Mouse (Mus musculus) heart, postnatal 0 days (tissue): ENCODE results near the gene Invs. TPM values are rescaled to one million over a fixed set of nuclear protein-coding genes. Genes with fewer than 3 reads are reported as not detected.

Source experiments
- ATAC-seq: fragments of 200-750 bp; cut with Nextera tagmentation; 2 replicates; pipeline ENCODE4 v1.8.0; 2017; ENCODE audit warnings: low read depth, moderate number of reproducible peaks, moderate library complexity; ENCODE audit not compliant: insufficient read depth
- DNase-seq: peaks from one replicate; pipeline ENCODE4 v3.0.0-alpha.2; 2016; ENCODE audit warnings: low spot score
- H3K27ac ChIP-seq: fragments of 300-500 bp; sonication (generic); 2 replicates; pipeline ENCODE4 v1.5.1; 2014; ENCODE audit warnings: low read depth, mild to moderate bottlenecking
- H3K27me3 ChIP-seq: fragments of 300-500 bp; sonication (generic); 2 replicates; pipeline ENCODE4 v1.6.1; 2014; ENCODE audit warnings: low read length, mixed read lengths; ENCODE audit not compliant: control insufficient read depth, insufficient read depth
- H3K36me3 ChIP-seq: fragments of 300-500 bp; sonication (generic); replicated peaks from 2 replicates; pipeline ENCODE4 v1.6.1; 2014; ENCODE audit warnings: low read length, mixed read lengths; ENCODE audit not compliant: control insufficient read depth, insufficient read depth
- H3K4me1 ChIP-seq: fragments of 300-500 bp; sonication (generic); 2 replicates; pipeline ENCODE4 v1.6.1; 2014; ENCODE audit warnings: antibody characterized with exemption; ENCODE audit not compliant: control insufficient read depth, insufficient read depth
- H3K4me2 ChIP-seq: fragments of 300-500 bp; sonication (generic); 2 replicates; pipeline ENCODE4 v1.6.1; 2014; ENCODE audit warnings: low read depth, mild to moderate bottlenecking, low read length, moderate library complexity
- H3K4me3 ChIP-seq: fragments of 300-500 bp; sonication (generic); 2 replicates; pipeline ENCODE4 v1.5.1; 2014; ENCODE audit warnings: low read depth, low read length
- H3K9ac ChIP-seq: fragments of 300-500 bp; sonication (generic); replicated peaks from 2 replicates; pipeline ENCODE4 v1.6.1; 2014; ENCODE audit warnings: low read depth, low read length, mixed read lengths
- H3K9me3 ChIP-seq: fragments of 300-500 bp; sonication (generic); replicated peaks from 2 replicates; pipeline ENCODE4 v1.6.1; 2016; ENCODE audit warnings: low read length; ENCODE audit not compliant: control insufficient read depth
- CTCF ChIP-seq: IDR thresholded peaks from 2 replicates; pipeline ENCODE4 v1.5.1; 2016; ENCODE audit warnings: antibody characterized with exemption, control low read depth, low read depth
- EP300 ChIP-seq: IDR thresholded peaks from 2 replicates; pipeline ENCODE4 v1.6.1; 2016; ENCODE audit warnings: antibody characterized with exemption, low read depth
- WGBS: fragments of 180-500 bp; shearing (Covaris S2); extraction: QIAGEN DNeasy Blood & Tissue Kit; methylation state at CpG from one replicate; pipeline ENCODE4 v1.1.7; 2014; 5-methylcytosine and 5-hydroxymethylcytosine counted together
- polyA plus RNA-seq: library from polyadenylated mRNA; unstranded; fragments of >200 nt; fragmentation: Nextera tagmentation; extraction: Ambion mirVana; gene quantifications from 2 replicates; pipeline ENCODE4 v1.2.1, GENCODE M21; 2015
- total RNA-seq: library from RNA; depleted of rRNA; stranded (reverse); fragments of >200 nt; gene quantifications from 2 replicates; pipeline ENCODE4 v1.2.3, GENCODE M21; 2014; ENCODE audit warnings: low replicate concordance

The Invs gene
- total and polyA plus RNA-seq, 2 experiments from 2014 or later: 1.6 to 4.4 TPM

DNA sequence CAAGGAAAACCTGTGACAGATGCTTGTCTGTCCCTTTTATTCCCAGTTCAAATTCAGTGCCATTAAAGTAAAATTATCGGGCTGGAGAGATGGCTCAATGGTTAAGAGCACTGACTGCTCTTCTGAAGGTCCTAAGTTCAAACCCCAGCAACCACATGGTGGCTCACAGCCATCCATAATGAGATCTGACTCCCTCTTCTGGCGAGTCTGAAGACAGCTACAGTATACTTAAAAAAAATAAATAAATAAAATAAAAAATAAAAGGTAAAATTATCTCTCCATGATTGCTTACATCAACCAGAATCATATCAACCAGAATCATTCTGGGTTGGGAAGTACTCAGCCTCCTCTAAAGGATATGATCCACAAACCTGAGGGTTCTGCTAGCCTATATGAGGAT is 48.5 kb downstream of the Invs start:
- Histone ChIP-seq H3K36me3 (no peaks in the 10 kb centered on the region), H3K4me1 (no peaks in the 10 kb centered on the region), H3K9me3 (no peaks in the 10 kb centered on the region), H3K27me3 (no peaks in the 10 kb centered on the region), H3K9ac (no peak overlapping the region), H3K4me2 (no peak overlapping the region), H3K4me3 (no peak overlapping the region), H3K27ac (no peak overlapping the region)
- 62% methylated on average over 2 of the region's 2 CpGs for WGBS
- no peak for DNase-seq
- no peak for ATAC-seq
- no peak for TF ChIP-seq EP300
- TF ChIP-seq CTCF: no peak

DNA sequence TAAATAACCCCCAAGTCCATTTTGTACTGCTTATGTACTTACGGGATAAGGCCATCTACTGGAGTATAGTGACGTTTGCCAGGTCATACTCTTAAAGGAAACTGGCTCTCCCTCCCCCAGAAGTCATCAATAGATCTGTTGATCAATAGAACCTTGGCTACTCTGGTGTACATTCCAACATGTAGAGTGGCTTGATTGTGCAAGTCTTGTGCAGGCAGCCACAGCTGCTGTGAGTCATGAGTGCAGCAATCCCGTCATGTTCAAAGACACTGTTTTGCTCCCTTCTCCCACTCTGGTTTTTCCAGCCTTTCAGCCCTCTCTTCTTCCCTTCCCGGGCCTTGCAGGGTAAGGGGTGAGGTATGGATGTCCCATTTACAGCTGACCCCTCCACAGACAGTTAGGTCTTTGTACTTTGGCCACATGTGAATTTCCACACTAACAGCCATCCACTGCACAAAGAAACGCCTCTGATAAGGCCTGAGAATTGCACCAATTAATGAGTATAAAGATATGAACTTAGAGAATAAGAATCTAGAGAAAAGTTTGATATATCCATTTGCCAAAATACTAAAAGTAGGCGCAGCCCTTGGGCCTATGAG is 53.0 kb downstream of the Invs start:
- Histone ChIP-seq H3K9ac (no peak overlapping the region), H3K4me3 (no peak overlapping the region), H3K4me2 (no peak overlapping the region), H3K27me3 (no peaks in the 10 kb centered on the region), H3K27ac (no peak overlapping the region), H3K36me3 (no peaks in the 10 kb centered on the region), H3K4me1 (no peaks in the 10 kb centered on the region), H3K9me3 (no peaks in the 10 kb centered on the region)
- 77% methylated on average over 6 of the region's 6 CpGs for WGBS
- no peak for ATAC-seq
- TF ChIP-seq CTCF: no peak
- no peak for TF ChIP-seq EP300
- no peak for DNase-seq

GRCm38 (mm10) chr4:48334927-48335763 is 55.6 kb downstream of the Invs start:
- H3K4me2 ChIP-seq: no peak overlapping the region
- no peaks in the 10 kb centered on the region for H3K4me1 ChIP-seq
- 33% methylated on average over 7 of the region's 7 CpGs for WGBS
- no peaks in the 10 kb centered on the region for H3K36me3 ChIP-seq
- TF ChIP-seq CTCF: no peak
- TF ChIP-seq EP300: no peak
- no peak for ATAC-seq
- H3K4me3 ChIP-seq: no peak overlapping the region
- no peaks in the 10 kb centered on the region for H3K9me3 ChIP-seq
- no peak for DNase-seq
- H3K9ac ChIP-seq: no peak overlapping the region
- no peaks in the 10 kb centered on the region for H3K27me3 ChIP-seq
- no peak overlapping the region for H3K27ac ChIP-seq

DNA sequence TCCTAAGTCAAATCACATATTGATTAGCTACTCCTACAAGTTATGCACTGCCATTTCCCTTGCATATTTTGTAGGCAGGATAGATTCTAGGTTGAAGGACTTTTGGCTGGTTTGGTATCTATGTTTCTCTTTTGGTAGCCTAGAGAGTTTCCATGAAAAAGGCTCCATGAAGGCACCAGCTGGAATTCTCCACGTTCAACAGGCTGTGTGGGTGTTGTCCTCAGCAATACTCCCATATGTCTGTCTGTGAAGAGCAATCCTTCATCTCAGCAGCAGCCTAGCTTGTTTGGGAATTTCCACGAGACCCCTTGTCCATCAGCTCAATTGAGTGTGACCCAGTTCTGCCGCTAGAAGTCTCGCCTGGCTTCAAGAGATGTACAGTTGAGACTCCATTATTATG is 63.1 kb downstream of the Invs start:
- 80% methylated on average over 4 of the region's 4 CpGs for WGBS
- H3K27ac ChIP-seq: no peak overlapping the region
- H3K4me1 ChIP-seq: no peaks in the 10 kb centered on the region
- DNase-seq (no peak), ATAC-seq (no peak)
- H3K9ac ChIP-seq: no peak overlapping the region
- H3K27me3 ChIP-seq: no peaks in the 10 kb centered on the region
- H3K4me2 ChIP-seq: no peak overlapping the region
- no peaks in the 10 kb centered on the region for H3K9me3 ChIP-seq
- no peaks in the 10 kb centered on the region for H3K36me3 ChIP-seq
- H3K4me3 ChIP-seq: no peak overlapping the region
- no peak for TF ChIP-seq EP300
- no peak for TF ChIP-seq CTCF

DNA sequence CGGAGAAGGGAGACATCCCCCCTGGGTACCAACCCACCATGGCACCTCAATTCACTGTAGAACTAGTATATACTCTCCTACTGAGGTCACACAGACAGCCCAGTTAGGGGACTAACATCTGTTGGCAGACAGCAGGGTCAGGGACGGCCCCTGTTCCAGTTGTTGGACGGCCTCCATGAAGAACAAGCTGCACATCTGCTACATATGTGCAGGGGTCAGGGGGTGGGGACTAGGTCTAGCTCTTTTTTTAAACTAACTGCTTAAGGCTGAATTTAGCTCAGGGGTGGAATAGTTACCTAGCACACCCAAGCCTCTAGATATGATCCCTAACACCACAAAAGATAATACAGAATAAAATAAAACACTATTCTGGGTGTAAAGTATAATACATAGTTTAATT is 82.8 kb downstream of the Invs start:
- Histone ChIP-seq H3K27me3 (no peaks in the 10 kb centered on the region), H3K9ac (no peak overlapping the region), H3K4me2 (no peak overlapping the region), H3K36me3 (no peaks in the 10 kb centered on the region), H3K4me3 (no peak overlapping the region), H3K9me3 (peaks cover 4% of the 10 kb centered on the region; the same call in 1 of the 2 replicates), H3K4me1 (no peaks in the 10 kb centered on the region), H3K27ac (no peak overlapping the region)
- ATAC-seq (no peak; the same call in 1 of the 2 replicates), DNase-seq (no peak)
- 64% methylated on average over 3 of the region's 3 CpGs for WGBS
- TF ChIP-seq CTCF: no peak
